Mouse (Mus musculus) lung, postnatal 0 days (tissue): Measurements from ENCODE around the gene Muc2.

Experiments
- CTCF ChIP-seq: IDR thresholded peaks from 2 replicates; pipeline ENCODE4 v1.5.1; 2016; ENCODE audit warnings: antibody characterized with exemption, mild to moderate bottlenecking
- EP300 ChIP-seq: IDR thresholded peaks from 2 replicates; pipeline ENCODE4 v1.6.1; 2016; ENCODE audit warnings: antibody characterized with exemption, mild to moderate bottlenecking, control low read depth

DNA sequence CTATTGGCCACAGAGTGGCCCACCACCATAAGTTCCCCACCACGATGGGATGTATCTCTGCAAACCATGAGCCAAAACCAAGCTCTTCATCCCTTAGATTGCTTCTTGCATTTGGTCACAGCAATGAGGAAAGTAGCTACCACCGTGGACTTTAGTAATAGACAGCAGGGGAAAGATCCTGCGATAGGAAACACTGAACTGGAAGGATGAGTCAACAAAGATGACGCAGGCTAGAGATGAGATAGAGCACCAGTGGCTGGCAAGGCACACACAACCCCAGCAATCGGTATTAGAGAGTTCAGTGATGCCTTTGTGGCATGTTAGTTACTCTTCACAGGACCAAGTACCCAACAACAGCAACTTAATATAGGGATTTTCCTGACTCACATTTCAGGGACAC, 86.1 kb downstream of the Muc2 start:
- TF ChIP-seq CTCF: no peak
- no peak for TF ChIP-seq EP300
